Mouse (Mus musculus) heart, adult 2 months (tissue): ENCODE data around the gene Pvr. TPM values are rescaled to one million over a fixed set of nuclear protein-coding genes. Genes with fewer than 3 reads are reported as not detected.
A peak's percentile ranks its signal among the peaks of the same experiment; 100 is the strongest.

Experiments used
- DNase-seq, 2 experiments: peaks; one replicate each; pipeline ENCODE4 v3.0.0; 2021
- H3K27ac ChIP-seq: fragments of 200-600 bp; 2 replicates; pipeline ENCODE4 v1.8.1; 2022
- H3K27me3 ChIP-seq: fragments of 200-500 bp; 2 replicates; pipeline ENCODE4 v1.6.1; 2012; ENCODE audit warnings: mild to moderate bottlenecking, low read length, inconsistent platforms, mixed read lengths; ENCODE audit not compliant: control insufficient read depth, insufficient read depth
- H3K36me3 ChIP-seq: fragments of 200-500 bp; 2 replicates; pipeline ENCODE4 v1.6.1; 2012; ENCODE audit warnings: low read length, inconsistent platforms; ENCODE audit not compliant: control insufficient read depth, insufficient read depth
- H3K4me1 ChIP-seq: fragments of 200-500 bp; 2 replicates; pipeline ENCODE4 v1.6.1; 2011; ENCODE audit warnings: low read length; ENCODE audit not compliant: control insufficient read depth, insufficient read depth
- H3K4me3 ChIP-seq: fragments of 200-600 bp; 2 replicates; pipeline ENCODE4 v1.8.1; 2022
- H3K79me2 ChIP-seq: fragments of 200-500 bp; replicated peaks from 2 replicates; pipeline ENCODE4 v1.6.1; 2012; ENCODE audit warnings: mild to moderate bottlenecking, inconsistent platforms, low read length, moderate library complexity, mixed read lengths; ENCODE audit not compliant: control insufficient read depth, insufficient read depth
- H3K9ac ChIP-seq: fragments of 200-500 bp; 2 replicates; pipeline ENCODE4 v1.6.1; 2012; ENCODE audit warnings: low read depth, mild to moderate bottlenecking, control low read depth, inconsistent platforms, low read length, mixed read lengths
- CTCF ChIP-seq: fragments of 200-600 bp; IDR thresholded peaks from 2 replicates; pipeline ENCODE4 v1.8.1; 2022; ENCODE audit warnings: antibody characterized with exemption, mild to moderate bottlenecking, moderate library complexity
- EP300 ChIP-seq: fragments of 200-500 bp; IDR thresholded peaks from 2 replicates; pipeline ENCODE4 v1.6.1; 2011; ENCODE audit warnings: low read depth, low read length, control low read depth; ENCODE audit not compliant: insufficient read depth
- POLR2A ChIP-seq: fragments of 200-500 bp; IDR thresholded peaks from 2 replicates; pipeline ENCODE4 v1.6.1; 2011; ENCODE audit warnings: mild to moderate bottlenecking, low read depth, low read length, control low read depth; ENCODE audit not compliant: insufficient read depth
- WGBS: fragments of 180-500 bp; shearing (Covaris S2); methylation state at CpG from one replicate; pipeline ENCODE4 v1.1.7; 2018; 5-methylcytosine and 5-hydroxymethylcytosine counted together
- intact Hi-C: fragments of 180-260 bp; cut with DNase I; formaldehyde crosslinking; loops from one replicate; pipeline ENCODE4 v1.15.1; 2025
- polyA plus RNA-seq: library from polyadenylated mRNA; depleted of rRNA; stranded (reverse); fragments of >200 nt; gene quantifications from 2 replicates; pipeline ENCODE4 v1.2.3, GENCODE M21; 2012
- total RNA-seq, 2 experiments: library from RNA; stranded (reverse); gene quantifications; 2 replicates each; pipeline ENCODE4 v1.2.3; 2021

Pvr gene
- total and polyA plus RNA-seq, 3 experiments, result 18.1 to 24.5 (median 20.1) TPM

DNA sequence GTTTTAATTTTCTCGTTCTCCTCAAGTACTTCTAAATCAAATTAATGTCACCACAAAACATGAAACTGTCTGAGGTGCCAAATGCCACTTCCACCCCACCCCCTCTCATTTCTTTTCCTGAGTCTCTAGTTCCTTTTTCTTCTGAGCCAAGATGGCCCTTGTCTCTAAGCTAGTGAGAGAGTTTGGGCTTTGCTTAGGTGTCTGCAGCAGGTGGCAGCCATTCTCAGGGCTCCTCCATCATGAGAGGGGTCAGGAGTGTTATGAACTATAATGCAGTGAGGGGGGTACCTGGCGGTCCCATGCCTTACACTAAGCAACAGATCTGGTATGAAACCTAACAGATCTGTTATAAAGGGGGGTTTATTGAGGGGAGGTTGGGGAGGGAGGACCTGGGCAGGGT is 2.4 kb upstream of the Pvr start:
- Histone ChIP-seq H3K9ac (no peak overlapping the region), H3K36me3 (no peaks in the 10 kb centered on the region; the same call in 1 of the 2 replicates), H3K79me2 (0 out of 2 replicates have a peak, but pooled peaks cover 1% of the 10 kb centered on the region), H3K27ac (no peak overlapping the region), H3K4me1 (peaks cover 11% of the 10 kb centered on the region), H3K4me3 (no peak overlapping the region), H3K27me3 (no peaks in the 10 kb centered on the region)
- WGBS, result 59% methylated on average over 2 of the region's 2 CpGs
- TF ChIP-seq EP300 (no peak), POLR2A (no peak), CTCF (no peak)
- intact Hi-C loops, result no loop called here
- DNase-seq, result no peak

DNA sequence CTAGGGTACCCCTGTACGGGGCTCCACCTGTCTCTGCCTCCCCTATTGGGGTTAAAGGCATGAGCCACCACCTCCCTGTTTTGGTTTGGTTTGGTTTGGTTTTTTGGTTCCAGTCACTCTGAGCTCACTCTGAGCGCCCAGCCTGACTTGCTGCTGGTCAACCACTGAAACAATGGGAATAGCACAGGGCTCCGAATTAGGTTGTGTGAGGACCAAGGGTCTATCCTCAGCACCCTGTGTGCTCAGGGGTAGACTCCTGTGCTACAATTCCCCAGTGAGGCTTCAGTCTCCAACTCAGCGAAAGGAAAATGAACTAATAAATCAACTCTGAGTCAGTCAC is 824 bp downstream of the Pvr start:
- Histone ChIP-seq H3K4me3 (peak overlapping the region; percentile 79), H3K79me2 (0 out of 2 replicates have a peak, but pooled peaks cover 1% of the 10 kb centered on the region), H3K36me3 (no peaks in the 10 kb centered on the region; the same call in 1 of the 2 replicates), H3K9ac (peak overlapping the region; percentile 64), H3K27me3 (no peaks in the 10 kb centered on the region), H3K4me1 (peaks cover 2% of the 10 kb centered on the region), H3K27ac (peak overlapping the region; percentile 82)
- intact Hi-C loops, result loop anchor here (2.0 kb wide), 1 partner anchor 15 kb away; no protein-coding TSS in a partner anchor
- TF ChIP-seq CTCF (no peak), POLR2A (no peak), EP300 (no peak)
- 20% methylated on average over 4 of the region's 4 CpGs for WGBS
- DNase-seq, result no peak

DNA sequence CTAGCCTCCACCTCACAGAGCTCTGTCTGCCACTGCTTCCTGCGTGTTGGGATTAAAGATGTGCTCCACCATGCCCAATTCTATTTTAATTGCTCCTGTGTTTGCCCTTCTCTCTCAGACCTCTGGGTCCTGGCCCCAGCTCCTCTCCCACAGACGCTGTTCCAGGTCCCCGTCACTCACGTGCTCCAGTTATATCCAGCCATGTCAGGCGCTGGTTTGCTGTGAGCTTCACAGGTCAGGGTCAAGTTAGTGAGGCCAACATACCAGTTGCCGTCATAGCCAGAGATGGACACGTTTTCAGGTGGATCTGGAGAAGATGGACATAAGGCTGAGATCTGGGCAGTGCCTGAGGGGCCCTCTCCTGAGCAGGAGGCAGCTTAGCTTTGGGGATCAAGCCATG is 6.4 kb downstream of the Pvr start:
- intact Hi-C loops, result no loop called here
- DNase-seq, result no peak
- Histone ChIP-seq H3K36me3 (no peaks in the 10 kb centered on the region), H3K79me2 (no peaks in the 10 kb centered on the region), H3K4me3 (no peak overlapping the region), H3K27me3 (no peaks in the 10 kb centered on the region), H3K9ac (no peak overlapping the region), H3K27ac (no peak overlapping the region), H3K4me1 (no peaks in the 10 kb centered on the region; the same call in 1 of the 2 replicates)
- 73% methylated on average over 7 of the region's 7 CpGs for WGBS
- TF ChIP-seq EP300 (no peak), CTCF (no peak), POLR2A (no peak)

DNA sequence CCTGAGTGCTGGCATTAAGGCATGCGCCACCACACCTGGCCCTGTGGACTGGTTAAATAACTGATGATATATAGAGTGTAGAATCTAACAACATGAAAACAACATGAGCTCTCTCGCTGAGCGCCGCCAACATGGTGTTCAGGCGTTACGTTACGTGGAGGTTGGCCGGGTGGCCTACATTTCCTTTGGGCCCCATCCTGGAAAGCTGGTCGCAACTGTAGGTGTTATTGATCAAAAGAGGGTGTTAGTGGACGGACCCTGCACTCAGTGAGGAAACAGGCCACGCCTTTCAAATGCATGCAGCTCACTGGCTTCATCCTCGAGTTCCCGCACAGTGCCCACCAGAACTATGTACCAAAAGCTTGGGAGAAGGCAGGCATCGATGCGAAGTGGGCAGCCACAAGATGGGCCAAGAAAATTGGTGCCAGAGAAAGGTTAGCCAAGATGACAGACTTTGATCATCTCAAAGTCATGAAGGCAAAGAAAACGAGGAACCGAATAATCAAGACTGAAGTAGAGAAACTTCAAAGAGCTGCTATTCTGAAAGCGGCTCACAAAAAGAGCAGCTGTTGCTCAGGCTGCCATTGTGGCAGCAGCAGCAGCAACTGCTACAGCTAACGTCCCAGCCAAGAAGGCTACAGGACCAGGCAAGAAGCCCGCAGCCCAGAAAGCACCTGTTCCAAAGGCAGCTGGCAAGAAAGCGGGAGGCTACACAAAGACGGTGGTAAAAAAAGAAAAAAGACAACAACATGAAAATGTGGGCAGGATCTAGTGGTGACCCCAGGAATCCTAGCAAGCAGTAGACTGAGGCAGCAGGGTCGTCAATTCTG is 9.1 kb downstream of the Pvr start:
- WGBS, result 91% methylated on average over 23 of the region's 23 CpGs
- intact Hi-C loops, result loop anchor here (2.0 kb wide), 1 partner anchor 35 kb away; no protein-coding TSS in a partner anchor
- Histone ChIP-seq H3K36me3 (no peaks in the 10 kb centered on the region), H3K27ac (no peak overlapping the region), H3K27me3 (no peaks in the 10 kb centered on the region), H3K9ac (no peak overlapping the region), H3K4me1 (no peaks in the 10 kb centered on the region; the same call in 1 of the 2 replicates), H3K4me3 (no peak overlapping the region), H3K79me2 (no peaks in the 10 kb centered on the region)
- TF ChIP-seq EP300, result no peak
- no peak for TF ChIP-seq POLR2A
- no peak for TF ChIP-seq CTCF
- no peak for DNase-seq

DNA sequence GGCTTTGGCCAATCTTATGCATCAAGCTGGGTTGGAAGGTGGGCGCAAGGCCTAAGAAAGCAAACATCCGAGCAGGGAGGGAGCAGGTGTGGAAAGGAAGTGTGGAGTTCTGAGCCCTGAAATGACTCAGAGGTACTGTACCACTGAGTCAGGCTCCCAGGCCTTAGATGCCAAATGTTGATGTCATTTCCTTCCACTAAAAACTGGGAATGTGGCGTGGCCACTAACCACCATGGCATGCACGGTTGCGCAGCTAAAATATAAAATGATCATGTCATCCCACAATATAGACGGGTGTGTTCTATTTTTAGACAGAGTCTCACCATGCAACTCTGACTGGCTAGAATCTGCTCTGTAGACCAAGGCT is 9.7 kb downstream of the Pvr start:
- no peaks in the 10 kb centered on the region for H3K27me3 ChIP-seq
- 50% methylated on average over 6 of the region's 6 CpGs for WGBS
- no peak overlapping the region for H3K27ac ChIP-seq
- intact Hi-C loops, result loop anchor here (2.0 kb wide), 1 partner anchor 34 kb away; no protein-coding TSS in a partner anchor
- no peaks in the 10 kb centered on the region for H3K36me3 ChIP-seq
- H3K79me2 ChIP-seq, result no peaks in the 10 kb centered on the region
- no peaks in the 10 kb centered on the region; the same call in 1 of the 2 replicates for H3K4me1 ChIP-seq
- no peak overlapping the region for H3K4me3 ChIP-seq
- TF ChIP-seq POLR2A (no peak), EP300 (no peak), CTCF (no peak)
- no peak for DNase-seq
- no peak overlapping the region for H3K9ac ChIP-seq
